Mouse (Mus musculus): ENCODE measurements around the gene Olfr633. TPM values are rescaled to one million over a fixed set of nuclear protein-coding genes. Genes with fewer than 3 reads are reported as not detected.
"Not testable (repeated sequence)": the region's sequence is repeated elsewhere in the genome, so short reads cannot be mapped to it uniquely, and the experiment has no call there.

Olfr633 gene
- total RNA-seq (2021) = not detected

- intact Hi-C loops (cut with DNase I) = loop anchor here (5.0 kb wide), 1 partner anchor 152 kb away; the partner anchor contains the start of gene Olfr67
- DNase-seq = no peak
Measured at GRCm38 (mm10) chr7:103944137-103944536, at the start of gene Olfr633. TSS of gene Olfr633 (plus strand) at chr7:103944437.

DNA sequence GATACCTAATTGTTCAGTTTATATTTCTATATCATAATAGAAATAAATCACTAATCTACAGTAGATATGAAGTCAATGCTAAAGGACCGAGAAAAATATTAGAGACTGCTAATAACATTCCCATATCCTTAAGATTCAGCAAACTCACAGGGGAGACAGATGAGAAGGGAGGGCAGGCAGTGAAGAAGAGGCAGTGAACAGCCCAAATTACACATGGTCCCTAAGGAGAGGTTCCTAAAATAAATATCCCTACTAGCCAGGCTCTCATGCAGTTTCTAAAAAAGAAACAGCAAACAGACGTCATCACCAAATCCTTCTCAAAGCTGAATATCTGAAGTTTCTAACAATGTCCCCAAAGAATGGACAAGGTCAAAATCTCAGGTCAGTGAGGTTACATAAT, 41.0 kb upstream of the Olfr633 start, which contains the start of gene Olfr65:
Gene Olfr65, plus strand, starts transcription at position 301 of the 400 bp plus-strand sequence.
- DNase-seq = no peak
- intact Hi-C loops (cut with DNase I) = no loop called here

- no peak for DNase-seq
- intact Hi-C loops (cut with DNase I) = no loop called here
Measured at GRCm38 (mm10) chr7:103910047-103910446, 34.2 kb upstream of the Olfr633 start.

DNA sequence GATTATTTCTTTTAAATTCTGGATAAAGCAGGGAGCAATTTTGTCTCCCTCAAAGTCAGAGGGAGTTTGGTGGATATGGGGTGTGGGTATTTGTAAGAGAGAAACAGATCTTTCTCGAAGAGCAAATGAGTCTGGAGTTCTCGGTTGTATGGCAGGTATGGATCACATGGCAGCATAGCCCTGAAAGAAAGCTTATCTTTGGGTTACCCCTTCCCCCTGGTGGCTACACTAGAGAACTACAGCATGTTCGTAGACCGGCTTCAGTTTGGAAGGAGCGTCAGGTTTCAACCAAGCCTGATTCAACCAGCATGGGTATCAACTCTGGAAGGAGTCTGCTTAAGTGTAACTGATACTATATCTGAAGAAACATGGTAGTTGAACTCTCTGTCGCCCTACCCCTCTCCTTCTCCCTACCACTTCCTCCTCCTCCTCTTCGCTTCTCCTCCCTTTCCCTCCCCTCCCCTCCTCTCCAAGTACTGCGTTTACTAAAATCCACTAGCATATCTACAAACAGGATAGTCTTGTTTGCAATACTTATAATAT, 31.2 kb upstream of the Olfr633 start:
- no peak for DNase-seq
- intact Hi-C loops (cut with DNase I) = no loop called here

- DNase-seq = no peak
- intact Hi-C loops (cut with DNase I) = no loop called here
Measured at GRCm38 (mm10) chr7:103915338-103915737, 28.9 kb upstream of the Olfr633 start.

DNA sequence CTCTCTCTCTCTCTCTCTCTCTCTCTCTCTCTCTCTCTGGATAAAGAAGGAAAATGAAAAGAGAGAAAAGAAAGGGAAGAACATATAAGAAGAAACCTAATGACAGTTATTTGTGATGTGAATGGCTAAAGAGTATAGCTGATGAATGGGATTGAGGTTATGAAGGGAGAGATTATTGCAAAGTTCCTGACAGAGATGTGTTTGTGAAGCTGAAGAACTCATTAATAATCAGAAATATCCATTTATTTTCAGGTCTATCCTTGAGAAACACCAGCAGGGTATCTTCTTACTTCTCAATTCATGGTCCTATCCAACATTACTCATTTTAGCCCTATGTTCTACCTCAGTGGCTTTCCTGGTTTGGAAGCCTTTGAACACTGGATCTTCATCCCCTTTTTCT, 15.7 kb upstream of the Olfr633 start, which contains the start of gene Olfr631:
Gene Olfr631, plus strand, starts transcription at position 301 of the 400 bp plus-strand sequence.
- intact Hi-C loops (cut with DNase I) = no loop called here
- no peak for DNase-seq

DNA sequence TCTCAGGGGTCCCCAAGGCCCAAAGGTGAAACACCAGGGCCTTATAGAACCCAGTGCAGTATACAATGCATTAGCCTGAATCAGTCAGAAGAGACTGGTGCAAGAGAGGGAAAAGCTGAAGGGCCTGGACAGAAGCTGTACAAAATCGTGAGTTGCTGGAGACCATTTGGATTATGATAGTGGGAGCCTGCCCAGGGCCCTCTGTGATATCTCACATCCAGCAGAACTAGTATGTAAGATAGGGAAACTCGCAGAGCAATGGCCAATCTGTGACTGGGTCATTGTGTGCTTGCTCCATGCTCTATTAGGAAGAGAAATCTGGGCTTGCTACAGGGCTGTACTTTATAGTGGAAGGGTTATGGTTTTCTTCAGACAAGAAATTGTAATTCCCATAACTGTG, 10.0 kb upstream of the Olfr633 start, which contains the start of gene Olfr632:
Gene Olfr632, plus strand, starts transcription at position 84 of the 400 bp plus-strand sequence.
- DNase-seq = no peak
- intact Hi-C loops (cut with DNase I) = no loop called here

DNA sequence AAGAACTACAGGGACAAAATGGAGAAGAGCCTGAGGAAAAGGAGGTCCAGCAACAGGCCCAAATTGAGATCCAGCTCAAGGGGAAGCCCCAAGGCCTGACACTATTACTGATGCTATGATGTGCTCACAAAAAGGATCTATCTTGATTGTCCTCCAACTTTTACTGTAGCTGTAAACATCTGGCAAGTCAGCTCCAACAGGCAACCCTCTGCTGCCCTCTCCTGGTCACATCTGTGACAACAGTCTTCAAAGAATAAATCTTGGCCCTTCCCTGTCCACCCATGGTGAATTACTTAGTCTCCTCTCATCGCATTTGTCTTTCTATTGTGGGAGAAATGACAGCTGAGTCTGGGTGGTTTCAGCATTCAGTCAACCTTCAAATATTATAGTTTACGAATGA, 1.5 kb upstream of the Olfr633 start:
- peak; percentile 7 to 32 for DNase-seq
- intact Hi-C loops (cut with DNase I) = loop anchor here (2.0 to 5.0 kb wide), 2 partner anchors 150 to 1436 kb away; partner anchors contain the start of gene Olfr67

- DNase-seq; intact Hi-C loops (cut with DNase I): not testable (repeated sequence)
Measured at GRCm38 (mm10) chr7:103966873-103967272, 22.6 kb downstream of the Olfr633 start.

GRCm38 (mm10) chr7:103970852-103971251, 26.6 kb downstream of the Olfr633 start, which contains the start of gene Olfr635:
TSS of gene Olfr635 (plus strand) at chr7:103971152.
- intact Hi-C loops (cut with DNase I) = no loop called here
- no peak for DNase-seq

- DNase-seq = no peak
- intact Hi-C loops (cut with DNase I) = no loop called here
Measured at GRCm38 (mm10) chr7:103971782-103972181, 27.5 kb downstream of the Olfr633 start.

GRCm38 (mm10) chr7:103998446-103998845, 54.2 kb downstream of the Olfr633 start, which contains the start of gene Olfr638:
TSS of gene Olfr638 (plus strand) at chr7:103998746.
- intact Hi-C loops (cut with DNase I) = no loop called here
- no peak for DNase-seq

Other genes starting within 250 kb of the Olfr633 start
- not detected for gene Olfr243, start 229.8 kb upstream of the Olfr633 start, total RNA-seq (2021)
- gene Olfr628, start 214.1 kb upstream of the Olfr633 start, total RNA-seq (2021) = not detected
- not detected for gene Olfr629, start 199.5 kb upstream of the Olfr633 start, total RNA-seq (2021)
- not detected for gene Olfr630, start 187.1 kb upstream of the Olfr633 start, total RNA-seq (2021)
- gene Olfr69, start 172.8 kb upstream of the Olfr633 start, total RNA-seq (2021) = not detected
- not detected for gene Olfr68, start 164.7 kb upstream of the Olfr633 start, total RNA-seq (2021)
- gene Olfr67, start 152.6 kb upstream of the Olfr633 start, total RNA-seq (2021) = not detected
- gene Hbb-bt, start 130.4 kb upstream of the Olfr633 start, total RNA-seq (2021) = 1,000 to 10,000 TPM; 1,102 to 1,464 TPM
- gene Hbb-bs, start 116.3 kb upstream of the Olfr633 start, total RNA-seq (2021) = over 10,000 TPM in 1 of 2 experiments, 1,000 to 10,000 TPM in 1; 9,168 to 11,645 TPM
- gene Hbb-bh2, start 103.9 kb upstream of the Olfr633 start, total RNA-seq (2021) = not detected
- gene Hbb-bh1, start 101.3 kb upstream of the Olfr633 start, total RNA-seq (2021) = not detected
- gene Hbb-y, start 91.2 kb upstream of the Olfr633 start, total RNA-seq (2021) = not detected
- not detected for gene Olfr66, start 58.2 kb upstream of the Olfr633 start, total RNA-seq (2021)
- not detected for gene Olfr64, start 50.0 kb upstream of the Olfr633 start, total RNA-seq (2021)
- not detected for gene Olfr65, start 41.0 kb upstream of the Olfr633 start, total RNA-seq (2021)
- not detected for gene Olfr631, start 15.6 kb upstream of the Olfr633 start, total RNA-seq (2021)
- not detected for gene Olfr632, start 10.1 kb upstream of the Olfr633 start, total RNA-seq (2021)
- gene Olfr635, start 26.7 kb downstream of the Olfr633 start, total RNA-seq (2021) = not detected
- not detected for gene Olfr638, start 54.3 kb downstream of the Olfr633 start, total RNA-seq (2021)
- gene Olfr639, start 72.9 kb downstream of the Olfr633 start, total RNA-seq (2021) = not detected
- not detected for gene Olfr640, start 81.1 kb downstream of the Olfr633 start, total RNA-seq (2021)
- gene Olfr641, start 91.0 kb downstream of the Olfr633 start, total RNA-seq (2021) = not detected
- gene Olfr642, start 108.2 kb downstream of the Olfr633 start, total RNA-seq (2021) = not detected
- gene 4930516K23Rik, start 117.0 kb downstream of the Olfr633 start, total RNA-seq (2021) = not detected
- gene Olfr644, start 127.4 kb downstream of the Olfr633 start, total RNA-seq (2021) = not detected
- not detected for gene Olfr645, start 141.0 kb downstream of the Olfr633 start, total RNA-seq (2021)
- not detected for gene Olfr646, start 160.4 kb downstream of the Olfr633 start, total RNA-seq (2021)
- gene Ubqln5, start 185.4 kb downstream of the Olfr633 start, total RNA-seq (2021) = not detected
- gene Olfr643, start 193.0 kb downstream of the Olfr633 start, total RNA-seq (2021) = not detected
- not detected for gene Ubqln3, start 198.8 kb downstream of the Olfr633 start, total RNA-seq (2021)
- not detected for gene Ubqlnl, start 206.1 kb downstream of the Olfr633 start, total RNA-seq (2021)
- gene Olfm5, start 220.4 kb downstream of the Olfr633 start, total RNA-seq (2021) = not detected
- gene Olfr648, start 239.0 kb downstream of the Olfr633 start, total RNA-seq (2021) = not detected

All from heart, postnatal 36 days (tissue).